ENCODE assay signal across 8 mouse cellular contexts in the genomic region with DNA sequence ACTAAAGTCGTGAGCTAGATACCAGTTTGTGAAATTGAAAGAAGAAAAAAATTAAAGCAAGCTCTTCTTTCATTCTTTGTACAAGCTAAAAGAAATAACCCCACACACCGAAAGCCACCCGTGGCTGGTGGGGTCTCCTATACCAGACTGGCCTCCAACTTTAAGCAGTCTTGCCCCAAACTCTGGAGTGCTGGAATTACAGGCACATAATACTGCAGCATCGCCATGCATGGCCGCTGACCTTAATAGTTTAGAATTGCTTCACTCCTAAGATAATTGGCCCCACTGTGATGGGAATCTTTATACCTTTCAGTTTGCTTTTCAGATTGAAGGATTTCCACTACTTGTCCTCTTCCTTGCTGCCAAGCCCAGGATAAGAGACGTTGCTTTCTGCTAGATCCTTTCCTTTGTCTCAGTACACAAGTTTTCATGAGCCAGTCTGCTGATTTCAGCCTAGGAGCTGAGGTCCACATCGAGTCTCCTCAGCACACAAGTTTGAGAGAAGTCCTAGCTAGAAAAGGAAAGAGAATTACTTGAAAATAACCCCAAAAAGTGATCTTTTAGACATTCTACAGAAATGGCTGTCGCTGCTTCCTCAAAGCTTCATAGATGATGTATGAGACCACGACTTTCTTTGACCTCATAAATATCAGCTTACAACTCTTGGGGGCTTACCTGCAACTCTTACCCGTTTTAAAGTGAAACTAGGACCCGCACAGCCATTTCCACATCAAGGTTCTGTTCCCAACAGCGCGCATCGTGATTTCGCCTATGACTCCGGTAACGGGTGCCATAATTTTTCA. TPM values are rescaled to one million over a fixed set of nuclear protein-coding genes. Genes with fewer than 3 reads are reported as not detected.
DNase-seq lines count a peak whose midpoint lies in the region; ATAC-seq and TF ChIP-seq lines count a peak whose summit lies in the region.

No protein-coding gene starts in this region.

- H3K36me3 ChIP-seq in lung, embryonic 16.5 days (ENCODE audit: control insufficient read depth, insufficient read depth, low read length), result peaks cover 14% of the 10 kb centered on the region
- H3K36me3 ChIP-seq in embryonic facial prominence, embryonic 11.5 days (replicated peaks; ENCODE audit: control insufficient read depth, insufficient read depth, low read depth, low read length), result peaks cover 2% of the 10 kb centered on the region; the same call in 1 of the 2 replicates
- peaks cover 19% of the 10 kb centered on the region for H3K36me3 ChIP-seq in hindbrain, embryonic 15.5 days
- peaks cover 40% of the 10 kb centered on the region for H3K36me3 ChIP-seq in myocyte (ENCODE audit: control insufficient read depth, insufficient read depth)

- no peak for TF ChIP-seq POLR2A in myocyte (IDR thresholded peaks at IDR 0.05; ENCODE audit: insufficient read length, low read depth)

- DNase-seq in lung, adult 18-20 months, result no peak
- DNase-seq in embryonic facial prominence, embryonic 11.5 days (ENCODE audit: low spot score), result no peak
- no peak for DNase-seq in right cerebral cortex, adult 18-20 months
- DNase-seq in gastrocnemius, postnatal 10 days, result no peak

- WGBS in lung, embryonic 16.5 days, result 5% methylated on average over 17 of the region's 17 CpGs
- 11% methylated on average over 17 of the region's 17 CpGs for WGBS in embryonic facial prominence, embryonic 11.5 days
- WGBS in hindbrain, embryonic 15.5 days, result 9% methylated on average over 17 of the region's 17 CpGs

- no peaks in the 10 kb centered on the region for H3K9me3 ChIP-seq in lung, embryonic 16.5 days (ENCODE audit: control insufficient read depth, low read length)
- no peaks in the 10 kb centered on the region for H3K9me3 ChIP-seq in embryonic facial prominence, embryonic 11.5 days (replicated peaks; ENCODE audit: control insufficient read depth, low read length)
- H3K9me3 ChIP-seq in hindbrain, embryonic 15.5 days, result no peaks in the 10 kb centered on the region

- H3K9ac ChIP-seq in lung, embryonic 16.5 days (ENCODE audit: low read length), result peak overlapping the region; percentile 96
- peak overlapping the region; percentile 98 for H3K9ac ChIP-seq in embryonic facial prominence, embryonic 11.5 days (replicated peaks; ENCODE audit: low read length)
- peak overlapping the region; percentile 88 for H3K9ac ChIP-seq in hindbrain, embryonic 15.5 days

- H3K27ac ChIP-seq in lung, embryonic 16.5 days (ENCODE audit: low read length), result peak overlapping the region; percentile 100
- H3K27ac ChIP-seq in embryonic facial prominence, embryonic 11.5 days (replicated peaks; ENCODE audit: low read depth, low read length), result peak overlapping the region; percentile 99
- peak overlapping the region; percentile 97 for H3K27ac ChIP-seq in hindbrain, embryonic 15.5 days (replicated peaks)

- H3K79me2 ChIP-seq in myocyte (ENCODE audit: control insufficient read depth, insufficient read depth), result peaks cover 40% of the 10 kb centered on the region

- H3K4me3 ChIP-seq in lung, embryonic 16.5 days (ENCODE audit: low read length), result peak overlapping the region; percentile 86
- H3K4me3 ChIP-seq in embryonic facial prominence, embryonic 11.5 days (ENCODE audit: low read depth, low read length), result peak overlapping the region; percentile 80
- H3K4me3 ChIP-seq in hindbrain, embryonic 15.5 days, result peak overlapping the region; percentile 82
- H3K4me3 ChIP-seq in myocyte, result peak overlapping the region; percentile 90

- no peaks in the 10 kb centered on the region for H3K27me3 ChIP-seq in lung, embryonic 16.5 days (ENCODE audit: control insufficient read depth, insufficient read depth, low read depth, low read length)
- no peaks in the 10 kb centered on the region for H3K27me3 ChIP-seq in embryonic facial prominence, embryonic 11.5 days (ENCODE audit: control insufficient read depth, insufficient read depth, low read length)
- no peaks in the 10 kb centered on the region for H3K27me3 ChIP-seq in hindbrain, embryonic 15.5 days
- no peaks in the 10 kb centered on the region for H3K27me3 ChIP-seq in myocyte (ENCODE audit: control insufficient read depth, insufficient read depth, insufficient read length)

- no peak for ATAC-seq in lung, embryonic 16.5 days (ENCODE audit: low read depth)
- no peak for ATAC-seq in embryonic facial prominence, embryonic 11.5 days (replicated peaks; ENCODE audit: insufficient number of reproducible peaks, low FRiP score, low TSS enrichment, low read depth)
- ATAC-seq in hindbrain, embryonic 15.5 days (ENCODE audit: low FRiP score, low read depth), result no peak
- no peak for ATAC-seq in activated CD4-positive, CD25-positive, alpha-beta regulatory T cell, adult 4 months

- peak overlapping the region; percentile 92 for H3K4me2 ChIP-seq in lung, embryonic 16.5 days (ENCODE audit: low read depth, low read length)
- H3K4me2 ChIP-seq in embryonic facial prominence, embryonic 11.5 days (ENCODE audit: low read depth, low read length), result peak overlapping the region; percentile 52
- H3K4me2 ChIP-seq in hindbrain, embryonic 15.5 days, result peak overlapping the region; percentile 67
- H3K4me2 ChIP-seq in myocyte (ENCODE audit: low read depth), result peak overlapping the region; percentile 71

- peaks cover 48% of the 10 kb centered on the region for H3K4me1 ChIP-seq in lung, embryonic 16.5 days (replicated peaks; ENCODE audit: control insufficient read depth, insufficient read depth, low read length)
- H3K4me1 ChIP-seq in embryonic facial prominence, embryonic 11.5 days (ENCODE audit: control insufficient read depth, insufficient read depth, low read length), result no peaks in the 10 kb centered on the region; the same call in 1 of the 2 replicates
- peaks cover 58% of the 10 kb centered on the region for H3K4me1 ChIP-seq in hindbrain, embryonic 15.5 days (replicated peaks)

- peak overlapping the region; percentile 78 for H3ac ChIP-seq in myocyte (ENCODE audit: control insufficient read depth, insufficient read length)

TF ChIP-seq in myocyte, 11 proteins besides CTCF, POLR2A, EP300 and RAD21:
- TF ChIP-seq MAX (IDR thresholded peaks at IDR 0.05; ENCODE audit: low read depth), result no peak
- TF ChIP-seq E2F4 (IDR thresholded peaks at IDR 0.05; ENCODE audit: insufficient read depth), result no peak
- TF ChIP-seq MYOG (IDR thresholded peaks at IDR 0.05; ENCODE audit: control insufficient read depth in 1 of 3, insufficient read depth in 1 of 3, insufficient read length in 2 of 3, low read depth in 2 of 3), result no peak
- TF ChIP-seq MYOD1 (IDR thresholded peaks at IDR 0.05; ENCODE audit: control insufficient read depth in 1 of 3, insufficient read length in 2 of 3, low read depth in 2 of 3), result no peak
- no peak for TF ChIP-seq TCF12 (IDR thresholded peaks at IDR 0.05; ENCODE audit: insufficient read depth, poor library complexity, severe bottlenecking)
- TF ChIP-seq REST (IDR thresholded peaks at IDR 0.05; ENCODE audit: insufficient read depth, insufficient read length), result no peak

RNA-seq across cellular contexts. Expression of gene Pnrc2, which starts 0.9 kb away (rescaled TPM):
- 217 and 224 TPM in 2 replicates for polyA plus RNA-seq in lung, embryonic 16.5 days (2015; fragmentation: Nextera tagmentation; extraction: Ambion mirVana)
- polyA plus RNA-seq in embryonic facial prominence, embryonic 11.5 days (2014; fragmentation: Nextera tagmentation; extraction: Ambion mirVana), result 227 and 251 TPM in 2 replicates
- polyA plus RNA-seq in hindbrain, embryonic 15.5 days (2015; fragmentation: Nextera tagmentation; extraction: Ambion mirVana), result 97.7 and 97.9 TPM in 2 replicates
- 45.2 TPM for polyA plus RNA-seq in myocyte (2012; fragmentation: generic; extraction: Trizol)
- 100 to 1,000 TPM; 216 to 230 TPM for polyA plus RNA-seq in activated CD4-positive, CD25-positive, alpha-beta regulatory T cell, adult 4 months (2017; shearing (Covaris generic))
- total RNA-seq in gastrocnemius, postnatal 10 days (2021), result 10 to 100 TPM; 59.0 to 71.8 TPM

RNA-seq across cellular contexts. Expression of gene Srsf10, which starts 17.2 kb away (rescaled TPM):
- 245 and 264 TPM in 2 replicates for polyA plus RNA-seq in lung, embryonic 16.5 days (2015; fragmentation: Nextera tagmentation; extraction: Ambion mirVana)
- polyA plus RNA-seq in embryonic facial prominence, embryonic 11.5 days (2014; fragmentation: Nextera tagmentation; extraction: Ambion mirVana), result 421 and 489 TPM in 2 replicates
- polyA plus RNA-seq in hindbrain, embryonic 15.5 days (2015; fragmentation: Nextera tagmentation; extraction: Ambion mirVana), result 164 and 168 TPM in 2 replicates
- polyA plus RNA-seq in myocyte (2012; fragmentation: generic; extraction: Trizol), result 22.3 TPM
- polyA plus RNA-seq in activated CD4-positive, CD25-positive, alpha-beta regulatory T cell, adult 4 months (2017; shearing (Covaris generic)), result 100 to 1,000 TPM; 172 to 181 TPM
- total RNA-seq in gastrocnemius, postnatal 10 days (2021), result 10 to 100 TPM; 47.2 to 59.0 TPM

RNA-seq across cellular contexts. Expression of gene Cnr2, which starts 22.4 kb away (rescaled TPM):
- 1.3 TPM in 2 replicates for polyA plus RNA-seq in lung, embryonic 16.5 days (2015; fragmentation: Nextera tagmentation; extraction: Ambion mirVana)
- 0.25 and 0.43 TPM in 2 replicates for polyA plus RNA-seq in embryonic facial prominence, embryonic 11.5 days (2014; fragmentation: Nextera tagmentation; extraction: Ambion mirVana)
- 0.05 and 0.26 TPM in 2 replicates for polyA plus RNA-seq in hindbrain, embryonic 15.5 days (2015; fragmentation: Nextera tagmentation; extraction: Ambion mirVana)
- not detected for polyA plus RNA-seq in myocyte (2012; fragmentation: generic; extraction: Trizol)
- polyA plus RNA-seq in activated CD4-positive, CD25-positive, alpha-beta regulatory T cell, adult 4 months (2017; shearing (Covaris generic)), result 1 to 10 TPM; 4.9 to 7.9 TPM
- under 1 TPM; 0.75 to 0.95 TPM for total RNA-seq in gastrocnemius, postnatal 10 days (2021)

RNA-seq across cellular contexts. Expression of gene Fuca1, which starts 47.7 kb away (rescaled TPM):
- polyA plus RNA-seq in lung, embryonic 16.5 days (2015; fragmentation: Nextera tagmentation; extraction: Ambion mirVana), result 76.4 and 94.8 TPM in 2 replicates
- 39.2 and 45.5 TPM in 2 replicates for polyA plus RNA-seq in embryonic facial prominence, embryonic 11.5 days (2014; fragmentation: Nextera tagmentation; extraction: Ambion mirVana)
- 63.5 and 72.8 TPM in 2 replicates for polyA plus RNA-seq in hindbrain, embryonic 15.5 days (2015; fragmentation: Nextera tagmentation; extraction: Ambion mirVana)
- polyA plus RNA-seq in myocyte (2012; fragmentation: generic; extraction: Trizol), result 29.8 TPM
- polyA plus RNA-seq in activated CD4-positive, CD25-positive, alpha-beta regulatory T cell, adult 4 months (2017; shearing (Covaris generic)), result 10 to 100 TPM; 74.0 to 98.1 TPM
- total RNA-seq in gastrocnemius, postnatal 10 days (2021), result 10 to 100 TPM; 36.1 to 41.4 TPM
